Mouse (Mus musculus) neural tube, embryonic 11.5 days (tissue): ENCODE data around the gene Brca2. TPM values are rescaled to one million over a fixed set of nuclear protein-coding genes. Genes with fewer than 3 reads are reported as not detected.
"Not testable (repeated sequence)": the region's sequence is repeated elsewhere in the genome, so short reads cannot be mapped to it uniquely, and the experiment has no call there.

Experiments
- ATAC-seq: fragments of 200-750 bp; cut with Nextera tagmentation; 2 replicates; pipeline ENCODE4 v1.8.0; 2017; ENCODE audit warnings: moderate number of reproducible peaks, mild to moderate bottlenecking, moderate TSS enrichment, moderate library complexity; ENCODE audit not compliant: insufficient read depth, low FRiP score, low TSS enrichment
- DNase-seq: peaks from one replicate; pipeline ENCODE4 v3.0.0-alpha.2; 2015; ENCODE audit warnings: low spot score
- H3K27ac ChIP-seq: fragments of 300-500 bp; sonication (generic); 2 replicates; pipeline ENCODE4 v1.5.1; 2014; ENCODE audit warnings: low read depth, mild to moderate bottlenecking, low read length
- H3K27me3 ChIP-seq: fragments of 300-500 bp; sonication (generic); 2 replicates; pipeline ENCODE4 v1.6.1; 2014; ENCODE audit warnings: mild to moderate bottlenecking, low read length, mixed read lengths; ENCODE audit not compliant: control insufficient read depth, insufficient read depth
- H3K36me3 ChIP-seq: fragments of 300-500 bp; sonication (generic); 2 replicates; pipeline ENCODE4 v1.6.1; 2014; ENCODE audit warnings: mild to moderate bottlenecking, low read length, moderate library complexity, mixed read lengths; ENCODE audit not compliant: control insufficient read depth, insufficient read depth
- H3K4me1 ChIP-seq: fragments of 300-500 bp; sonication (generic); 2 replicates; pipeline ENCODE4 v1.6.1; 2014; ENCODE audit warnings: low read length, mixed read lengths; ENCODE audit not compliant: control insufficient read depth, insufficient read depth
- H3K4me2 ChIP-seq: fragments of 300-500 bp; sonication (generic); 2 replicates; pipeline ENCODE4 v1.6.1; 2014; ENCODE audit warnings: low read depth, mild to moderate bottlenecking, moderate library complexity
- H3K4me3 ChIP-seq: fragments of 300-500 bp; sonication (generic); 2 replicates; pipeline ENCODE4 v1.5.1; 2014; ENCODE audit warnings: low read depth, low read length
- H3K9ac ChIP-seq: fragments of 300-500 bp; sonication (generic); 2 replicates; pipeline ENCODE4 v1.6.1; 2014; ENCODE audit warnings: mild to moderate bottlenecking, low read length
- H3K9me3 ChIP-seq: fragments of 300-500 bp; sonication (generic); 2 replicates; pipeline ENCODE4 v1.6.1; 2016; ENCODE audit warnings: low read length; ENCODE audit not compliant: control insufficient read depth
- WGBS: fragments of 180-500 bp; shearing (Covaris S2); extraction: QIAGEN DNeasy Blood & Tissue Kit; methylation state at CpG from one replicate; pipeline ENCODE4 v1.1.7; 2014; 5-methylcytosine and 5-hydroxymethylcytosine counted together
- polyA plus RNA-seq: library from polyadenylated mRNA; unstranded; fragments of >200 nt; fragmentation: Nextera tagmentation; extraction: Ambion mirVana; gene quantifications from 2 replicates; pipeline ENCODE4 v1.2.1, GENCODE M21; 2014

Brca2 gene
- polyA plus RNA-seq = 20.1 and 22.6 TPM in 2 replicates

GRCm38 (mm10) chr5:150521937-150522866 is at the start of gene Brca2:
Gene Brca2 (plus strand): TSS chr5:150522630.
- DNase-seq (peak; percentile 95), ATAC-seq (peak; percentile 96)

GRCm38 (mm10) chr5:150477364-150477763 is 45.1 kb upstream of the Brca2 start:
- no peaks in the 10 kb centered on the region for H3K36me3 ChIP-seq
- 72% methylated on average over 4 of the region's 4 CpGs for WGBS
- H3K4me3 ChIP-seq = no peak overlapping the region
- DNase-seq (no peak), ATAC-seq (no peak)
- no peaks in the 10 kb centered on the region for H3K27me3 ChIP-seq
- no peaks in the 10 kb centered on the region for H3K4me1 ChIP-seq
- H3K4me2 ChIP-seq = no peak overlapping the region
- H3K9me3 ChIP-seq = no peaks in the 10 kb centered on the region
- no peak overlapping the region for H3K27ac ChIP-seq
- H3K9ac ChIP-seq = no peak overlapping the region

More at GRCm38 (mm10) chr5:150521937-150522866, at the start of gene Brca2:
- Histone ChIP-seq H3K27me3 (no peaks in the 10 kb centered on the region), H3K4me2 (peak within 1 kb of the TSS; percentile 54), H3K9me3 (no peaks in the 10 kb centered on the region), H3K4me1 (no peaks in the 10 kb centered on the region), H3K27ac (0 out of 2 replicates have a peak within 1 kb of the TSS, but pooled peaks have one; percentile 9), H3K36me3 (no peaks in the 10 kb centered on the region), H3K4me3 (peak within 1 kb of the TSS; percentile 79), H3K9ac (peak within 1 kb of the TSS; percentile 92)
- WGBS = 8% methylated on average over 63 of the region's 63 CpGs

DNA sequence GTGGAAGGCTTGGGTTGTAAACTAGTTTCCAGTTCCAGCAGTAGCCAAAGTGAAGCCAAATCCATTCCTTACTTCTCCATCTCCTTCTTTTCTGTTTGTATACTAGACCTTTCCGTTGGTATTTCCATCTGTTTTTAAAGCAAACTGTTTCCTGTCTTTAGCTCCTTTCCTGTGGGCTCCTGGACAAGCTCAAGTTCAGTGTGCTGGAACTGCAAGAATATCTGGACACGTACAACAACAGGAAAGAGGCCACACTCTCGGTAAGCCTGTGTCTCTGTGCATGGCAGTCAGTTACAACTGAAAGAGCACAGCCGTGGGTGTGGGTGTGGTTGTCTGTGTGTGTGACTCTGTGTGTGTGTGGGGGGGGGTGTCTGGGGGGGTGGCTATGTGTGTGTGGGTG is 43.8 kb upstream of the Brca2 start:
- Histone ChIP-seq H3K9ac (no peak overlapping the region), H3K9me3 (no peaks in the 10 kb centered on the region), H3K4me1 (no peaks in the 10 kb centered on the region), H3K27me3 (no peaks in the 10 kb centered on the region), H3K36me3 (no peaks in the 10 kb centered on the region), H3K27ac (no peak overlapping the region), H3K4me3 (no peak overlapping the region), H3K4me2 (no peak overlapping the region)
- 72% methylated on average over 4 of the region's 4 CpGs for WGBS
- ATAC-seq (no peak), DNase-seq (no peak)

DNA sequence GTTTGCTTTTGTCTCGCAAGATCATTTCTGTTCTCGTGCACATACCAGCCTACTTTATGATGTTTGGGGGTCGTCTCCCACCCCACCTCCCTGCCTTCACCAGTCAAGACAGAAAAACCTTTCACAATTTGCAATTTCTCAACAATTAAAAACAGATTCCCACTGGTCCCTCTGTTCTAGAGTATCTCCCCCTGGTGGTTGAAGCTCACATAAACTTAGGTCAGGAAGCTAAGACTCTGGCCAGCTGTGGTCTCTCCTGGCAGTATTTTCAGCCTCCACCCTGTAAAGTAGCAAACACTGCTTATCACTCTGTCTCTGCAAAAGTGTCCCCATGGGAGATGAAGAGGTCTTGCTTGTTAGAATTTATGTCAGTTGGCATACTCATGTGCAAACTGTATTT is 37.2 kb upstream of the Brca2 start:
- 73% methylated on average over 3 of the region's 3 CpGs for WGBS
- H3K4me1 ChIP-seq = no peaks in the 10 kb centered on the region
- H3K4me2 ChIP-seq = no peak overlapping the region
- no peaks in the 10 kb centered on the region for H3K27me3 ChIP-seq
- no peak overlapping the region for H3K9ac ChIP-seq
- DNase-seq = peak; percentile 28
- no peak overlapping the region for H3K4me3 ChIP-seq
- no peaks in the 10 kb centered on the region for H3K36me3 ChIP-seq
- H3K27ac ChIP-seq = no peak overlapping the region
- no peaks in the 10 kb centered on the region for H3K9me3 ChIP-seq
- ATAC-seq = no peak

GRCm38 (mm10) chr5:150490285-150490684 is 32.1 kb upstream of the Brca2 start:
- Histone ChIP-seq H3K9me3 (no peaks in the 10 kb centered on the region), H3K4me1 (no peaks in the 10 kb centered on the region), H3K9ac (no peak overlapping the region), H3K36me3 (no peaks in the 10 kb centered on the region), H3K27ac (no peak overlapping the region), H3K4me2 (no peak overlapping the region), H3K27me3 (no peaks in the 10 kb centered on the region), H3K4me3 (no peak overlapping the region)
- no peak for DNase-seq
- ATAC-seq = no peak
- WGBS = 77% methylated on average over 3 of the region's 3 CpGs

DNA sequence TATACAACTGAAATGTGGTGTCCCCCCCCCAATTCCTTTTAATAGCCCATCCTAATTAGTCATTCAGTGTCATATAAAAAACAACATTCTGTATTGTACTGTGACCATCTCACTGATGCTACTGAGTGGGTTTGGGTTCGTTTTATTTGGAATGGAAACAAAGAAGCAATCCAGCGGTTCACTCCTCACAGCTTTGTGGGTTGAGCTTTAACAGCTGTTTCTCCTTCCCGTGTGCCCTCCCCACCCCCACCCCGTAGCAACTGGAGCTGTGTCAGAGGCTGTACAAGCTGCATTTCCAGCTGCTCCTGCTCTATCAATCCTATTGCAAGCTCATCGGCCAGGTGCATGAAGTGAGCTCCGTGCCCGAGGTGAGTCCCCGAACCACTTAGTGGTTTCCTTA is 31.6 kb upstream of the Brca2 start:
- WGBS = 60% methylated on average over 8 of the region's 8 CpGs
- Histone ChIP-seq H3K4me2 (no peak overlapping the region), H3K4me1 (no peaks in the 10 kb centered on the region), H3K27me3 (no peaks in the 10 kb centered on the region), H3K27ac (no peak overlapping the region), H3K36me3 (no peaks in the 10 kb centered on the region), H3K9me3 (no peaks in the 10 kb centered on the region), H3K9ac (no peak overlapping the region), H3K4me3 (no peak overlapping the region)
- ATAC-seq = no peak
- no peak for DNase-seq

DNA sequence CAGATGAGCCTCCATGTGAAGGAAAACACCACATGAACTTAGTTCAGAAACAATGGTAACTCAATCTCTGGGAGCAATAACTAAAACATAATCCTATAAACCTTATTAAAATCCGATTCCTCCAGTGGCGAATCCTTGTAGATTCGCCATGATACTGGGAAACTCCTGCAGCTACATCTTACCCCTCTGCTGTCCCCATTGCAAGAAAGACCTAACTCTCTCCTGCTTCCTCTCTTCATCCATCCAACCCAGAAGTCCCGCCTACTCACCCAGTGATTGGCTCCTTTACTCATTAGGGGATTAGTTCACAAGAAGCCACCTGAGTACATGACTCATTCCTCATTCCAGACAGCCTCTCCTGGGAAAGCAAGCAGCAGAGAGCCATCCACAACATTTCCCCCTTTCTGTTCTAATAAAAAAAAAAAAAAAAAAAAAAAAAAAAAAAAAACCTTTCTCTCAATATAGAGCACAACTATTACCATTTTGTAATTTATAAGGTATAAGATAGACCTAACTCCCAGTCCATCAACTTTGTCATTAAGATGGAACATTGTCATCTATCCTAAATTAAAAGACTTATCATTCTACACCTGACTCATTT is 30.8 kb upstream of the Brca2 start:
- H3K4me1 ChIP-seq, H3K4me2 ChIP-seq, H3K36me3 ChIP-seq, H3K9ac ChIP-seq, DNase-seq, H3K27ac ChIP-seq, H3K9me3 ChIP-seq, ATAC-seq, H3K4me3 ChIP-seq, H3K27me3 ChIP-seq: not testable (repeated sequence)
- 90% methylated on average over 4 of the region's 4 CpGs for WGBS

DNA sequence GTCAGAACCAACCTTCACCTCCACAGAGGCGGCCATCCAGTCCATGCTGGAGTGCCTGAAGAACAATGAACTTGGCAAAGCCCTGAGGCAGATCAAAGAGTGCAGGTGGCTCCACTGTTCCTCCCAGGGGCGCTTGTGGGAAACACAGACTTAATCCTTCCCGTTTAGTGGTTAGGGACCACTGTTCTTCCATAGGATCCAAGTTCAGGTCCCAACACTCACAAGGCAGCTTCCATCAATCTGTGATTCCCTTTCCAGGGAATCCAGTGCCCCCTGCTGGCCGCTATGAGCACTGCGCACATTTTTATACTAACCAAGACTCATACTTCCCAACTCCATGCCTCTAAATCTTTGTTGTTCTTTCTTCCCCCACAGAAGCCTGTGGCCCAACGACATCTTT is 26.6 kb upstream of the Brca2 start:
- H3K9me3 ChIP-seq = no peaks in the 10 kb centered on the region
- no peak overlapping the region for H3K4me2 ChIP-seq
- no peak; the same call in 1 of the 2 replicates for ATAC-seq
- no peak overlapping the region for H3K9ac ChIP-seq
- H3K36me3 ChIP-seq = no peaks in the 10 kb centered on the region
- no peaks in the 10 kb centered on the region for H3K4me1 ChIP-seq
- H3K27me3 ChIP-seq = no peaks in the 10 kb centered on the region
- no peak overlapping the region for H3K4me3 ChIP-seq
- 46% methylated on average over 6 of the region's 6 CpGs for WGBS
- DNase-seq = no peak
- H3K27ac ChIP-seq = no peak overlapping the region
